Mouse (Mus musculus) cerebellum, postnatal 10 days (tissue): ENCODE data around the gene Arfip2.

Experiments used
- DNase-seq, 2 experiments: peaks; one replicate each; pipeline ENCODE4 v3.0.0; 2021; ENCODE audit warnings: mixed read lengths in 2 of 2

Gene Arfip2

GRCm38 (mm10) chr7:105640233-105640893, at the start of gene Arfip2, which contains the start of gene Gm45799:
Arfip2 (minus strand) TSS chr7:105640416.
Gm45799 (plus strand) TSS chr7:105640552.
- peak; percentile 98 to 99 for DNase-seq

GRCm38 (mm10) chr7:105685541-105686197, 45.5 kb upstream of the Arfip2 start:
- no peak for DNase-seq

- peak; percentile 71 to 74 for DNase-seq
Measured at GRCm38 (mm10) chr7:105650639-105651435, 10.6 kb upstream of the Arfip2 start, which contains the start of gene Dnhd1. Dnhd1 (plus strand) TSS chr7:105650827.

GRCm38 (mm10) chr7:105641936-105642335, 1.7 kb upstream of the Arfip2 start:
- no peak for DNase-seq

- peak in 1 of 2 experiments; percentile 60 for DNase-seq
Measured at GRCm38 (mm10) chr7:105640894-105641255, 659 bp upstream of the Arfip2 start.

- no peak for DNase-seq
Measured at GRCm38 (mm10) chr7:105639756-105640155, 460 bp downstream of the Arfip2 start, which contains the start of gene Timm10b. Timm10b (plus strand) TSS chr7:105640056.

GRCm38 (mm10) chr7:105639304-105639703, 912 bp downstream of the Arfip2 start:
- DNase-seq = peak; percentile 45 to 59

GRCm38 (mm10) chr7:105638776-105639175, 1.4 kb downstream of the Arfip2 start:
- no peak for DNase-seq

GRCm38 (mm10) chr7:105635726-105636125, 4.5 kb downstream of the Arfip2 start:
- no peak for DNase-seq

GRCm38 (mm10) chr7:105634272-105634920, 5.8 kb downstream of the Arfip2 start:
- no peak for DNase-seq

- no peak for DNase-seq
Measured at GRCm38 (mm10) chr7:105633801-105634135, 6.4 kb downstream of the Arfip2 start.

- DNase-seq = peak; percentile 98 to 99
Measured at GRCm38 (mm10) chr7:105633127-105633800, 7.0 kb downstream of the Arfip2 start, which contains the start of gene Trim3. Trim3 (minus strand) TSS chr7:105633571.

GRCm38 (mm10) chr7:105632551-105632972, 7.7 kb downstream of the Arfip2 start:
- DNase-seq = peak; percentile 74 to 75

GRCm38 (mm10) chr7:105628633-105629032, 11.6 kb downstream of the Arfip2 start:
- peak; percentile 85 to 86 for DNase-seq

GRCm38 (mm10) chr7:105625397-105625796, 14.8 kb downstream of the Arfip2 start:
- peak; percentile 53 to 55 for DNase-seq

- DNase-seq = no peak
Measured at GRCm38 (mm10) chr7:105621646-105622292, 18.4 kb downstream of the Arfip2 start.

GRCm38 (mm10) chr7:105621053-105621452, 19.2 kb downstream of the Arfip2 start:
- DNase-seq = no peak

GRCm38 (mm10) chr7:105619701-105620100, 20.5 kb downstream of the Arfip2 start:
- DNase-seq = no peak

GRCm38 (mm10) chr7:105617810-105618209, 22.4 kb downstream of the Arfip2 start:
- no peak for DNase-seq

- DNase-seq = no peak
Measured at GRCm38 (mm10) chr7:105616561-105616960, 23.7 kb downstream of the Arfip2 start.

GRCm38 (mm10) chr7:105615720-105616119, 24.5 kb downstream of the Arfip2 start:
- DNase-seq = no peak

- DNase-seq = no peak
Measured at GRCm38 (mm10) chr7:105614400-105614799, 25.8 kb downstream of the Arfip2 start.
